Mouse (Mus musculus): Measurements from ENCODE around the gene Gm20388.

The Gm20388 gene

GRCm38 (mm10) chr8:119915298-119915697, 4.7 kb downstream of the Gm20388 start:
- no peak for DNase-seq (ENCODE audit: low spot score in 2 of 2)

GRCm38 (mm10) chr8:119916237-119916892, 5.7 kb downstream of the Gm20388 start:
- DNase-seq (ENCODE audit: low spot score in 2 of 2), result no peak

GRCm38 (mm10) chr8:119917415-119917814, 6.8 kb downstream of the Gm20388 start:
- DNase-seq (ENCODE audit: low spot score in 2 of 2), result no peak

DNA sequence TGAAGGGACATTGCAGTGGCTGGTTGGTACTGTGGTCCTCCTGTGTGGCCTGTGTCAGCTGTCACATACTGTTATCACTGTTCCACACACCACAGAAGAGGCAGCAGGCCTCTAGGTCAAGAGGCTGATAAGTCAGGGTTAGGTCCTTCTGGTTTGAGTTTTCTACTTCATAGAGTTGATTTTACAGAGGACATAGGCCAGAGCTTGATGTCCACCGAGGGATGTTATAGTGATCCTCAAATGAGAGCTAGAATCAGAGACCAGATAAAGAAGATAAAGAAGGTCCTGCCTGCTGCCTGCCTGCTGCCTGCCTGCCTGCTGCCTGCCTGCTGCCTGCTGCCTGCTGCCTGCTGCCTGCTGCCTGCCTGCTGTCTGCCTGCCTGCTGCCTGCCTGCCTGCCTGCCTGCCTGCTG, 7.5 kb downstream of the Gm20388 start:
- DNase-seq (ENCODE audit: low spot score in 2 of 2), result peak in 1 of 2 experiments; percentile 46

GRCm38 (mm10) chr8:119923259-119923658, 12.6 kb downstream of the Gm20388 start:
- no peak for DNase-seq (ENCODE audit: low spot score in 2 of 2)

DNA sequence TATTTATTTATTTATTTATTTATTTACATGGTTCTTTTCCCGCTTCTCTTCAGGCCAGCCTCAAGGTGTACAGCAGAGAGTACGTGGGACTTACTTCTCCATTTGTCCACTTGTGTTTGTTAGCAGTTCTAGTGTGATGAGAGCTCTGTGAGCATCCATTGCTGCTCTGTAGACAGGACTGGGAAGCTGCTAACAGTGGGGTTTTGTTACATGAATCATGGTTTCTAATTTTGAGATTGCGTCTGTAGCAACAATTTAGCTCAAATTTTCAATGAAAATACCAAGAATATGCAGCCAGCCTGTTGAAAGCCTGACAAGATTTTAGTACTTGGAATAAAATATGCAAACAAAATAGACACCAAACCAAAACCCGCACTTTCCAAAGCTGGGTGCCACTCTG, 14.8 kb downstream of the Gm20388 start:
- DNase-seq (ENCODE audit: low spot score in 2 of 2), result no peak

- DNase-seq (ENCODE audit: low spot score in 2 of 2), result peak in 1 of 2 experiments; percentile 34
Measured at GRCm38 (mm10) chr8:119926474-119926873, 15.8 kb downstream of the Gm20388 start.

- peak in 1 of 2 experiments; percentile 68 for DNase-seq (ENCODE audit: low spot score in 2 of 2)
Measured at GRCm38 (mm10) chr8:119927422-119928092, 16.9 kb downstream of the Gm20388 start.

DNA sequence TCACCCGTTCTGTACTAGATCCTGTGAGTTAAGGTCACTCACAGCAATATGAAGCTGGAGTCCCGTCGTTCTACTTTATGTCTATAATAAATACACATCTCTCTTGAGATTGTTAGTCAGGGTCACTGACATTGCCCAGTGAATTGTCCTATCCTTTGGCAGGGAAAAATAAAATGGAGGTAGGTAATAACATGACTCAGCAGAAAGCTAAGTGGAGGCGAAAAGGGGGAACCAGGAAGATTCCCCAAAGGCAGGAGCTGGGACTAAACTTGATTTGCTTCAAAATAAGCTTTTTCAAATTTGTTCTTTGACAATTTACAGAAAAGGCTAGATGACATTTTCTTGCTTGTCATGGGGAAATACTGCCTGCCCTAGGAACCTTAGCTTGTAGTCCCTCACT, 20.7 kb downstream of the Gm20388 start:
- DNase-seq (ENCODE audit: low spot score in 2 of 2), result no peak

- no peak for DNase-seq (ENCODE audit: low spot score in 2 of 2)
Measured at GRCm38 (mm10) chr8:119933681-119934080, 23.0 kb downstream of the Gm20388 start.

- no peak for DNase-seq (ENCODE audit: low spot score in 2 of 2)
Measured at GRCm38 (mm10) chr8:119935541-119935940, 24.9 kb downstream of the Gm20388 start.

GRCm38 (mm10) chr8:119938481-119938880, 27.8 kb downstream of the Gm20388 start:
- DNase-seq (ENCODE audit: low spot score in 2 of 2), result no peak

DNA sequence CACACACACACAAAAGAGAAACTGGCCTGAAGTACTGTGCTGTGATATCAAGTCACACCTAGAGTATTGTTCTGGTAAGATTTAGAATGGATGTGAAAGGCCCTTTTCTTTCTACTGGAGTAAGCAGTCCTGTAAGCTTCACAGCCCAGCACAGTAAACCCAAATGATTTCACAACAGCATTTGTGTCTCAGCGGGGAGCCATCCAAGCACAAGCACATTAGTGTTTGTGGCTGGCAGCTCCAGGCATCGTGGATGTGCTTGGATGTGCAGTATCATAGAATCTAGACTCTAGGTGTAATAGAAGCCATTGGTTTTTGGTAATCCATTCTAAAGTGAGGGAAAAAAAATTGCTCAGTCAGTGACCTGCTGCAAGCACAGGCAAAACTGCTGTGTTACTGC, 28.7 kb downstream of the Gm20388 start:
- no peak for DNase-seq (ENCODE audit: low spot score in 2 of 2)

DNA sequence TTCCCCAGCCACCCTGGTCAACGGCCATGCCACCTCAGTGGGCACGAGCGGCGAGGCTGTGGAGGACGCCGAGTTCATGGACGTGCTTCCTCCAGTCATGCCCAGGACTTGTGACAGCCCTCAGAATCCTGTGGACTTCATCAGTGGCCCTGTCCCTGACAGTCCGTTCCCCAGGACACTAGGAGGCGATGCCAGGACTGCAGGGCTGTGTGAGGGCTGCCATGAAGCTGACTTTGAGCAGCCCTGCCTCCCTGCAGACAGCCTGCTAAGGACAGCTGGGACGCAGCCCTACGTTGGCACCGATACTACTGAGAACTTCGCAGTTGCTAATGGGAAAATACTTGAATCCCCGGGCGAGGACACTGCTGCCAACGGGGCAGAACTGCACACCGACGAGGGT, 30.8 kb downstream of the Gm20388 start:
- no peak for DNase-seq (ENCODE audit: low spot score in 2 of 2)

GRCm38 (mm10) chr8:119943616-119944015, 33.0 kb downstream of the Gm20388 start:
- no peak for DNase-seq (ENCODE audit: low spot score in 2 of 2)

GRCm38 (mm10) chr8:119944096-119944811, 33.6 kb downstream of the Gm20388 start:
- DNase-seq (ENCODE audit: low spot score in 2 of 2), result peak; percentile 67 to 87

GRCm38 (mm10) chr8:119946326-119946865, 35.8 kb downstream of the Gm20388 start:
- no peak for DNase-seq (ENCODE audit: low spot score in 2 of 2)

GRCm38 (mm10) chr8:119947653-119948052, 37.0 kb downstream of the Gm20388 start:
- DNase-seq (ENCODE audit: low spot score in 2 of 2), result no peak

GRCm38 (mm10) chr8:119948340-119948739, 37.7 kb downstream of the Gm20388 start:
- DNase-seq (ENCODE audit: low spot score in 2 of 2), result no peak

DNA sequence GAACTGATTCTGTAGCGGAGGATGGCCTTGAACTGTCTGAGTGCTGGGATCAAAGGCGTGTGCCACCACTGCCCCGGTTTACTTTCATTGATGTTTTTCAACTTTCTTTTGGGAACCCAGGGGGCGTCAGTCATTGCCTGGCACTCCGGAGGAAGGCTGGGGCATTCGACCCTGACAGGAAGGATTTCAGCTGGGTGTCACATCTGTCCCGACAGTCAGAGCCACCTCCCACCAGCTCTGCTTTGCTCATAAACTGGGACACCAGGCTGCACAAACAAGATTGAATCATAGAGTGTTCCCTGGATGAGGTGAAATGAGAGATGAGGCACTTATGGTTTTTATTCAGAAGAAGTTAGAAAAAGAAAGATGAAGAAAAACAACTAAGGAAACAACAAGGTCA, 41.6 kb downstream of the Gm20388 start:
- no peak for DNase-seq (ENCODE audit: low spot score in 2 of 2)

- no peak for DNase-seq (ENCODE audit: low spot score in 2 of 2)
Measured at GRCm38 (mm10) chr8:119952747-119953146, 42.1 kb downstream of the Gm20388 start.

GRCm38 (mm10) chr8:119955333-119955732, 44.7 kb downstream of the Gm20388 start:
- DNase-seq (ENCODE audit: low spot score in 2 of 2), result no peak
